Mouse (Mus musculus): Measurements from ENCODE around the gene Acad8. TPM values are rescaled to one million over a fixed set of nuclear protein-coding genes. Genes with fewer than 3 reads are reported as not detected.

The Acad8 gene
- polyA plus RNA-seq, 1 experiment from 2014 or later: 53.5 TPM

GRCm38 (mm10) chr9:26947790-26948189 lies 51.6 kb downstream of the Acad8 start:
- no peak overlapping the region for H3K9ac ChIP-seq
- no peaks in the 10 kb centered on the region for H3K36me3 ChIP-seq
- H3K27me3 ChIP-seq: no peaks in the 10 kb centered on the region
- no peak overlapping the region for H3K27ac ChIP-seq
- WGBS: 57% methylated on average over 2 of the region's 2 CpGs
- H3K4me1 ChIP-seq: no peaks in the 10 kb centered on the region
- no peak overlapping the region for H3K4me3 ChIP-seq
- H3K9me3 ChIP-seq: no peaks in the 10 kb centered on the region
- H3K4me2 ChIP-seq: no peak overlapping the region
- no peak for ATAC-seq (ENCODE audit: borderline replicate concordance, extremely low read depth, low FRiP score, low TSS enrichment)

- Histone ChIP-seq H3K4me1 (peaks cover 10% of the 10 kb centered on the region; the same call in 1 of the 2 replicates), H3K36me3 (no peaks in the 10 kb centered on the region), H3K4me2 (no peak overlapping the region), H3K27me3 (no peaks in the 10 kb centered on the region), H3K9me3 (no peaks in the 10 kb centered on the region), H3K4me3 (no peak overlapping the region), H3K27ac (no peak overlapping the region), H3K9ac (no peak overlapping the region)
- 0 out of 2 replicates have a peak, but pooled peaks have one; percentile 19 for ATAC-seq (ENCODE audit: borderline replicate concordance, extremely low read depth, low FRiP score, low TSS enrichment)
- 36% methylated on average over 3 of the region's 3 CpGs for WGBS
Measured at GRCm38 (mm10) chr9:26924146-26924545, 75.2 kb downstream of the Acad8 start.

Other genes starting within 250 kb of the Acad8 start
- gene Glb1l2, start 193.1 kb downstream of the Acad8 start, polyA plus RNA-seq (2015; fragmentation: Nextera tagmentation; extraction: Ambion mirVana): 7.7 and 8.1 TPM in 2 replicates
- gene Glb1l3, start 138.7 kb downstream of the Acad8 start, polyA plus RNA-seq (2015; fragmentation: Nextera tagmentation; extraction: Ambion mirVana): 0.10 and 0.25 TPM in 2 replicates
- not detected in 2 replicates for gene Gm1110, start 76.5 kb downstream of the Acad8 start, polyA plus RNA-seq (2015; fragmentation: Nextera tagmentation; extraction: Ambion mirVana)
- gene Thyn1, start 144 bp upstream of the Acad8 start, polyA plus RNA-seq (2015; fragmentation: Nextera tagmentation; extraction: Ambion mirVana): 135 and 136 TPM in 2 replicates
- 30.5 and 32.4 TPM in 2 replicates for gene Vps26b, start 30.5 kb upstream of the Acad8 start, polyA plus RNA-seq (2015; fragmentation: Nextera tagmentation; extraction: Ambion mirVana)
- gene Ncapd3, start 30.6 kb upstream of the Acad8 start, polyA plus RNA-seq (2015; fragmentation: Nextera tagmentation; extraction: Ambion mirVana): 33.1 and 33.2 TPM in 2 replicates
- 63.6 and 64.8 TPM in 2 replicates for gene Jam3, start 155.9 kb upstream of the Acad8 start, polyA plus RNA-seq (2015; fragmentation: Nextera tagmentation; extraction: Ambion mirVana)